Mouse (Mus musculus): Measurements from ENCODE around the gene Nthl1. TPM values are rescaled to one million over a fixed set of nuclear protein-coding genes. Genes with fewer than 3 reads are reported as not detected.

Nthl1 gene
- 7.7 and 10.9 TPM in 2 replicates for polyA plus RNA-seq (2015; fragmentation: Nextera tagmentation; extraction: Ambion mirVana)

- no peaks in the 10 kb centered on the region for H3K9me3 ChIP-seq (replicated peaks)
- ATAC-seq (replicated peaks; ENCODE audit: insufficient number of reproducible peaks, insufficient read depth, low FRiP score, low read depth), result peak; percentile 78
- peak within 1 kb of the TSS; percentile 79 for H3K4me3 ChIP-seq
- peaks cover 31% of the 10 kb centered on the region for H3K36me3 ChIP-seq
- peaks cover 7% of the 10 kb centered on the region; the same call in 1 of the 2 replicates for H3K27me3 ChIP-seq
- H3K9ac ChIP-seq, result peak within 1 kb of the TSS; percentile 82
- peaks cover 38% of the 10 kb centered on the region for H3K4me1 ChIP-seq (replicated peaks)
- 1% methylated on average over 51 of the region's 51 CpGs for WGBS
- H3K27ac ChIP-seq, result peak within 1 kb of the TSS; percentile 93
- H3K4me2 ChIP-seq, result peak within 1 kb of the TSS; percentile 82
Observed at GRCm38 (mm10) chr17:24632167-24632812, at the start of gene Nthl1, which contains the start of gene Tsc2. TSS of gene Nthl1 (plus strand) at chr17:24632680. TSS of gene Tsc2 (minus strand) at chr17:24632630.

- Histone ChIP-seq H3K4me2 (no peak overlapping the region), H3K27ac (peak overlapping the region; percentile 59), H3K36me3 (peaks cover 65% of the 10 kb centered on the region), H3K4me3 (no peak overlapping the region), H3K27me3 (no peaks in the 10 kb centered on the region), H3K4me1 (replicated peaks) (no peaks in the 10 kb centered on the region), H3K9me3 (replicated peaks) (no peaks in the 10 kb centered on the region), H3K9ac (no peak overlapping the region)
- 55% methylated on average over 5 of the region's 5 CpGs for WGBS
- ATAC-seq (replicated peaks; ENCODE audit: insufficient number of reproducible peaks, insufficient read depth, low FRiP score, low read depth), result peak; percentile 76; the same call in 1 of the 2 replicates
Observed at GRCm38 (mm10) chr17:24583599-24584460, 48.6 kb upstream of the Nthl1 start.

- no peak for ATAC-seq (replicated peaks; ENCODE audit: insufficient number of reproducible peaks, insufficient read depth, low FRiP score, low read depth)
Observed at GRCm38 (mm10) chr17:24584520-24584919, 48.0 kb upstream of the Nthl1 start.

GRCm38 (mm10) chr17:24586532-24586931 lies 45.9 kb upstream of the Nthl1 start:
- Histone ChIP-seq H3K4me1 (replicated peaks) (no peaks in the 10 kb centered on the region; the same call in 1 of the 2 replicates), H3K9me3 (replicated peaks) (no peaks in the 10 kb centered on the region), H3K27me3 (no peaks in the 10 kb centered on the region), H3K9ac (no peak overlapping the region), H3K4me3 (no peak overlapping the region), H3K4me2 (no peak overlapping the region), H3K27ac (no peak overlapping the region), H3K36me3 (peaks cover 61% of the 10 kb centered on the region)
- WGBS, result 92% methylated on average over 4 of the region's 4 CpGs
- ATAC-seq (replicated peaks; ENCODE audit: insufficient number of reproducible peaks, insufficient read depth, low FRiP score, low read depth), result no peak

More at GRCm38 (mm10) chr17:24584520-24584919, 48.0 kb upstream of the Nthl1 start:
- peak overlapping the region; percentile 57 for H3K27ac ChIP-seq
- no peak overlapping the region for H3K4me2 ChIP-seq
- no peak overlapping the region for H3K9ac ChIP-seq
- WGBS, result 70% methylated on average over 3 of the region's 3 CpGs
- H3K4me1 ChIP-seq (replicated peaks), result no peaks in the 10 kb centered on the region
- peaks cover 65% of the 10 kb centered on the region for H3K36me3 ChIP-seq
- H3K4me3 ChIP-seq, result no peak overlapping the region
- no peaks in the 10 kb centered on the region for H3K27me3 ChIP-seq
- no peaks in the 10 kb centered on the region for H3K9me3 ChIP-seq (replicated peaks)

- no peak for ATAC-seq (replicated peaks; ENCODE audit: insufficient number of reproducible peaks, insufficient read depth, low FRiP score, low read depth)
- Histone ChIP-seq H3K4me2 (no peak overlapping the region), H3K36me3 (peaks cover 80% of the 10 kb centered on the region), H3K4me3 (no peak overlapping the region), H3K27me3 (no peaks in the 10 kb centered on the region), H3K27ac (no peak overlapping the region), H3K9ac (no peak overlapping the region), H3K9me3 (replicated peaks) (no peaks in the 10 kb centered on the region), H3K4me1 (replicated peaks) (no peaks in the 10 kb centered on the region; the same call in 1 of the 2 replicates)
- 69% methylated on average over 3 of the region's 3 CpGs for WGBS
Observed at GRCm38 (mm10) chr17:24590943-24591342, 41.5 kb upstream of the Nthl1 start.

- 93% methylated on average over 5 of the region's 5 CpGs for WGBS
- Histone ChIP-seq H3K4me3 (no peak overlapping the region), H3K27me3 (no peaks in the 10 kb centered on the region), H3K36me3 (peaks cover 77% of the 10 kb centered on the region), H3K27ac (no peak overlapping the region), H3K9ac (no peak overlapping the region), H3K4me1 (replicated peaks) (no peaks in the 10 kb centered on the region; the same call in 1 of the 2 replicates), H3K4me2 (no peak overlapping the region), H3K9me3 (replicated peaks) (no peaks in the 10 kb centered on the region)
- ATAC-seq (replicated peaks; ENCODE audit: insufficient number of reproducible peaks, insufficient read depth, low FRiP score, low read depth), result no peak
Observed at GRCm38 (mm10) chr17:24591695-24592094, 40.8 kb upstream of the Nthl1 start.

- no peaks in the 10 kb centered on the region for H3K9me3 ChIP-seq (replicated peaks)
- no peaks in the 10 kb centered on the region for H3K27me3 ChIP-seq
- 73% methylated on average over 5 of the region's 5 CpGs for WGBS
- peaks cover 78% of the 10 kb centered on the region for H3K36me3 ChIP-seq
- H3K4me1 ChIP-seq (replicated peaks), result no peaks in the 10 kb centered on the region; the same call in 1 of the 2 replicates
- H3K27ac ChIP-seq, result no peak overlapping the region
- H3K9ac ChIP-seq, result no peak overlapping the region
- no peak overlapping the region for H3K4me3 ChIP-seq
- ATAC-seq (replicated peaks; ENCODE audit: insufficient number of reproducible peaks, insufficient read depth, low FRiP score, low read depth), result no peak
- H3K4me2 ChIP-seq, result no peak overlapping the region
Observed at GRCm38 (mm10) chr17:24593248-24593647, 39.2 kb upstream of the Nthl1 start.

GRCm38 (mm10) chr17:24593992-24594890 lies 38.2 kb upstream of the Nthl1 start:
- WGBS, result 90% methylated on average over 26 of the region's 26 CpGs
- Histone ChIP-seq H3K9me3 (replicated peaks) (no peaks in the 10 kb centered on the region), H3K27me3 (no peaks in the 10 kb centered on the region), H3K9ac (no peak overlapping the region), H3K27ac (no peak overlapping the region), H3K36me3 (peaks cover 84% of the 10 kb centered on the region), H3K4me1 (replicated peaks) (no peaks in the 10 kb centered on the region; the same call in 1 of the 2 replicates), H3K4me2 (no peak overlapping the region), H3K4me3 (no peak overlapping the region)
- no peak for ATAC-seq (replicated peaks; ENCODE audit: insufficient number of reproducible peaks, insufficient read depth, low FRiP score, low read depth)

GRCm38 (mm10) chr17:24595126-24596072 lies 37.1 kb upstream of the Nthl1 start:
- 74% methylated on average over 17 of the region's 17 CpGs for WGBS
- Histone ChIP-seq H3K9ac (no peak overlapping the region), H3K36me3 (peaks cover 88% of the 10 kb centered on the region), H3K27ac (no peak overlapping the region), H3K9me3 (replicated peaks) (no peaks in the 10 kb centered on the region), H3K4me1 (replicated peaks) (no peaks in the 10 kb centered on the region; the same call in 1 of the 2 replicates), H3K27me3 (no peaks in the 10 kb centered on the region), H3K4me3 (no peak overlapping the region), H3K4me2 (no peak overlapping the region)
- no peak for ATAC-seq (replicated peaks; ENCODE audit: insufficient number of reproducible peaks, insufficient read depth, low FRiP score, low read depth)

- Histone ChIP-seq H3K27me3 (no peaks in the 10 kb centered on the region), H3K9ac (no peak overlapping the region)
- 78% methylated on average over 5 of the region's 5 CpGs for WGBS
Observed at GRCm38 (mm10) chr17:24596073-24596466, 36.4 kb upstream of the Nthl1 start.

More at GRCm38 (mm10) chr17:24596073-24596466, 36.4 kb upstream of the Nthl1 start:
- Histone ChIP-seq H3K9me3 (replicated peaks) (no peaks in the 10 kb centered on the region), H3K36me3 (peaks cover 82% of the 10 kb centered on the region), H3K4me1 (replicated peaks) (no peaks in the 10 kb centered on the region; the same call in 1 of the 2 replicates), H3K4me3 (no peak overlapping the region), H3K4me2 (no peak overlapping the region), H3K27ac (no peak overlapping the region)
- no peak for ATAC-seq (replicated peaks; ENCODE audit: insufficient number of reproducible peaks, insufficient read depth, low FRiP score, low read depth)

All from heart, embryonic 15.5 days (tissue).